Mouse (Mus musculus) urinary bladder, postnatal 36 days (tissue): Measurements from ENCODE around the gene Mtfr2.

Experiments used
- DNase-seq, 2 experiments: peaks; one replicate each; pipeline ENCODE4 v3.0.0; 2022; ENCODE audit warnings: low spot score in 2 of 2, mixed read lengths in 1 of 2

Gene Mtfr2

DNA sequence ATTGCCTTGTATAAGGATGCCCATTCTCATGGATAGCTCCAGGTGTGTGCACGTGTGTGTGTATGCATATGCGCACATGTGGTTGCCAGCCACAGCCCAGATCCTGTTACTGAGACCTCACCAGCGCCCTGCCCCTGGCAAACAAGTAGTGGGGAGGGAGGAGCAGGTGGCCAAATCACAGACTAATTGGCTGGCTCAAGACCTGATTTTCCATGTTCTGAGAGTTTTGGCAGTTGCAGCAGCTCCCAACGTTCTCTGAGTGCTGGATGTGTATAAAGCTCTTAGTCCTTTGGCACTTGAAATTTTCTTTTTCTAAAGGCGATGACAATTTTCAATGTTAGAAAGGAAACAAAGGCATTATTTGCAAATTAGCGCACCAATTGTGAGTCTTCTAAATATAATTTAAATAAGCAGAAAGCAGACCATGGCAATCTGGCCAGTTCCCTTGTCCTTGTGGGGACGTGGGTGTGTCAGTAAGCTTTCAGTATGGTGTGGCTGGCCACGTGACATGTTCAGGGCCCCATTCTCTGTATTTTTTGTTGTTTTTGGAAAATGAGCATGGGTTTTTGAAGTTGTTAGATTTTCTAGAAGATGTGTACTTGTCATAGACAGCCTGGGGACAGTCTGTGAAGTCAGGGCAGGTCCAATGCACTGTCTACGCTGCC, 31.6 kb downstream of the Mtfr2 start:
- DNase-seq = no peak

DNA sequence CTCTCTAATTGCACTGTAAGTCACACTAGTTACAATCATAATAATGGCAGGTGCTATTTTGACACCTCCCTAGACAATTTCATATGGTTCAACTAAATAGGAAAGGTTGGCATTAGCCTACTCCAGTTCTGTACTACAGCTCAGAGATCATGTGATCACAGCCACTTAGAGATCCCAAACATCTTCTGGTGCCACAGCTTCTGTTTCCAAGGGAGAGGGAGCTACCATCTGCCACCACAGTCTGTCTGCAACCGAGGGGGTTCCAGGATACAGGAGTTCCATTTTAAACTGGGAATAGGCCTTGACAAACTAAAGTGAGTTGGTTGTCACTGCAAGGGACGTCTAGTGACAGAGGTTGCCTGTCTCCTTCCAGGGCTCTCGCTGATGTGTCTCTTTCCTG, 33.2 kb downstream of the Mtfr2 start:
- DNase-seq = no peak

DNA sequence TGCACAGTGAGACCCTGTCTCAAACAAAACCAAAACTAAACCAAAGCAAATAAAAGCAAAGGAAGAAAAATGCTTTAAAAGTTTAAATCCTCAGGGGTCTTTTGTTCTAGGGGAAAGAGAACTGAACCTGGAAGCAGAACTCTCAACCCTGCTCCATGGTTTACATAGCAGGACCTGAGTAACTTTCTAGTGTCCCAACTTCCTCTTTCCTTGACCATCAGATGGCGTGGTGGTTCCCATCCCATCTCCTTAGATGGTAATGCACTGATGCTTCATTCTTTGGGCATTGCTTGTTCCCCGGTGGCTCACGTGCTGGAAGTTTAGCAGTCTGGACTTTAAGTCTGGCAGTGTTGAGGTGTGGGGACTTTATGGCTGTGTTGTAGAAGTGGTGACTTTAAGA, 33.8 kb downstream of the Mtfr2 start:
- DNase-seq = no peak

DNA sequence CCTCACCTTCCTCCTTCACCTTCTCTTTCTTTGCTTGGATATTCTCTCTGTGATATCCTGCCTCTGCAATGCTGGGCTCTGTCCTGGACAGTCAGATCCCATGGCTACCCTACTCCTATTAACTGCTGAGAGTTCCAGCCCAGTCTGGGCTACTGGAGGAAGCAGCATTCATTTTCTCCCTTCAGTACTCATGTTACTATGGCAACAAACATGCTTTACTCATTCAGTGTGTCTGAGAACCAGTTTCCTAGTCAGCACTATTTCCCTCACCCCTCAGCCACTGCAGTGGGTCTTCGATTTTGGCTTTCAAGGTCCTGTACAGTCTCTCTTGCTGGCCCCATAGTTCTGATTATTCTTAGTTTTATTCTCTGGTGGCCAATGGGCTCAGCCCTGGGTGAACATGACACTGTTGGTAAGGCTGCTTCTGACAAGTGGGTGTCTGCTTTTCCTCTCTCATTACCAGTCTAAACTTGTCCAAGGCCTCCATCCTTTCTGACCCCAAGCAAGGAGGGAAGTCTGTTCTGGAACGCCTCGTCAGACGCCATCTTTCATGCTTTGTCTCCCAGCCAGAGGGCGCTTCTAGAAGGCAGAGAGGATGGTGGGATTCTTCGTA, 35.3 kb downstream of the Mtfr2 start:
- no peak for DNase-seq

DNA sequence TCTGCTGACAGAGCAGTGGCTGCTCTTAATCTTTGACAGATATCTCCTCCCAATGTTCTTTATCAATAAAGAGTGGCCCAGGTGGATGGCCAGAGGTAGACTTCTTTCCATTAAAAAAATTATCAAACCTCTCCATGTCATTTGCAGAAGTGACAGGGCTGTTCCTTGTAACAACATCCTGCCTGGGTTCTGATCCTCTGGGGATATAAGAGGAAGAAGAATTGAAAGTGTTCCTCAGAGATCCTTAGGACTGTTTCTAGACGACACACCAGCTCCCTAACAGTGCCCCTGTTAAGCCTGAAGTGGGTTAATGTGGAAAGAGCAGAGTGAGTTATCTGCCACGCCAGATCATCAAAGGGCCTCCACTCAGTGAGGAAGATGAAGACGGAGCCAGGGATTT, 43.0 kb downstream of the Mtfr2 start:
- no peak for DNase-seq

DNA sequence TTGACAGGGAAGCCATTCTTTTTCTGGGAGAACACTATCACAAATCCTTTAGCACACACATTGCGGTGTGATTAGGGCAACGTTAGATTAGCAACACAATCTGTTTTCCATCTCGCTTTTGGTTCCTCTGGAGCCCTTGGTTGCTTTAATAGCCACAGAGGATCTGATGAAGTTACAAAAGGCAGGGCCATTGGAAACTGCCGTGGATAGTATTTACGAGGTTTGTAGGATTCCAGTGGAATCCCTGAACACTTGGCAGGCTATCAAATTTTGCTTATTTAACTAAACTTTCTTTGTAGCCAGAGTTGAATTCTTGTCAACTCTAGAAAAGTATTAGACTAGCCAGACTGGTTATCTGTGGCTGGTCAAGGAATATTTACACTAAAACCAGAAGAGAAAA, 47.2 kb downstream of the Mtfr2 start:
- no peak for DNase-seq

DNA sequence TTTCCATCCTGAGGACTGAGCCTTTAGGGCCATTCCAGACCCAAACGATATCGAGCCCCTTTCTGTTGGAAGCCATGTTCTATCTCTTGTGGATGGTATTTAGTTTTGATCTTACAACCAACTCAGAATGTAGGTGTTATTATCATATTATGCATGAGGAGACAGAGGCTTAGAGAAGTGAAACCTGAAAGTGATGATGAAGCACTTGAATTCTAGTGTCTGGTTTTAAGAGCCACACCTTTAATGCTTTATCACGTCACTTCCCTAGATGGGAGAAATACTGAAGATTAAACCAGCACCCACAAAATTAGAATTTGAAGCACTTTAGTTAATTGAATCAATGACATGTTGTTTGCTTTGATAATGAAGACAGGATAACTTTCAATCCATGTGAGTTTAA, 48.2 kb downstream of the Mtfr2 start:
- DNase-seq = no peak

DNA sequence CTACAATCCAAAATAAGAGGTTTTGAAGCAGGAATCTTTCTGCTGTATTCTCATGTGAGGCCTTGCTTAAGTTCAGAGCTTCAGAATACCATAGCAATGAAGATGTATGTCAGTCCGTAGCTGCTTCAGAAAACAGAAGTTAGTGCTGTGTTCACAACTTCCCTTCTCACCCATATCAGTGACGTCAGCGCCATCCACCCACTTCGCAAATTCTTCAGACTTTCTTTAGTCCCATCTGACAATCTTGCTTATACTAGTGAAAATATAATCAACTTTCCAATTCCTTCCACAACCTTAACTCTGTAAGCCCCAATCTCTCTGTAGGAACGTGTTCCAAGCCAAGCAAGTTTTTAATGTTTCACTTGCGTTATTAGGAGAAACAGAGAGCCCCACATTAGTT, 50.7 kb downstream of the Mtfr2 start:
- no peak for DNase-seq

DNA sequence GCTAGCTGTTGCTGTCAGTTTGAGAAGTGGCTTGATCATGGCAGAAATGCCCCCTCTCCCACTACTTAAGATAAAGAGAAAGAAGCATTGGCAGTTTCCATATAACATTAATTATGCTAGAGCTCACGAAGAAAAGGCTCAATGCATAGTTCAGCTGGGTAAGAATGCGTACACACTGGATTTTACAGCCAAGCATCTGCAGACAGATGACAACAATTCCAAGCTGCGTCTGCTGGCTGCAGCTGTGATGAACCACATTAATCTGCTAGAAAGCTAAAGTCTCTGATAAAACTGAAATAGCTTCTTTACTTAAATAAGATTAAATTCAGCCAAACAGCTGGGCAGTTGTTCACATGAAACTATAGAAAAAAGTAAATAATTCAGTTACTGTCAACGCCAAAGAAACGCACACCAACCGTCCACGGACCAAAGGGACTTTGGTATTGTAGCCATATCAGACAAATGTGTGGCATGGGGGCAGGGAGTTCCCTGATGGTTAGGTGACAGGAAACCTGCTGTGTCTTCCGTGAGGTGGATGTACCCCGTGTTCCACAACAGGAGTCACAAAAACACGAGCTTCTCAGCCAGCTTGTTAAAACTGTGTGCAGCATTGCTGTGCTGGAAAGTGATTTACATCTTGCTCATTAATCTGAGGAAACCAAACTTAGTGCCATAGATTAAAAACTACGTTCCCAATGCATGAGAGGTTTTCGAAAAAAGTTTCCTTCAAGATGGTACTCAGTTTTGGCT, 51.2 kb downstream of the Mtfr2 start:
- DNase-seq = no peak

DNA sequence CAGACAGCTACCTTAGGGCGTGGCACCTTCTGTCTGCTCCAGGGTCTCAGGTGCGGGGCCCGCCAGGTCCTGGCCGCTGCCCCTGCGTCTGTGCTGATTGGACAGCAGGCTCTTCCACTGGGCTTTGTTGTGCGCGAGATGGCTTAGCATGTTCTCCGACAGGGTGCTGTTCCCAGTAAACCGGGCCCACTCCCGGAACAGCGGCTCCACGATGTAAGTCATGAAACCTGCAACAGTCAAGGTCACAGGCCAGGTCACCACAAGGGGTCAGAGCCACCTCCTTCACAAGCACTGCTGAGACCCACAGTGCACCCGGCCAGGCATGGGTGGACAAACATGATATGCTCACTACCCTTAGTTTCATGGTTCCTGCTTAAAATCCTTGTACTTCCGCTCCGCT, 52.8 kb downstream of the Mtfr2 start:
- no peak for DNase-seq

DNA sequence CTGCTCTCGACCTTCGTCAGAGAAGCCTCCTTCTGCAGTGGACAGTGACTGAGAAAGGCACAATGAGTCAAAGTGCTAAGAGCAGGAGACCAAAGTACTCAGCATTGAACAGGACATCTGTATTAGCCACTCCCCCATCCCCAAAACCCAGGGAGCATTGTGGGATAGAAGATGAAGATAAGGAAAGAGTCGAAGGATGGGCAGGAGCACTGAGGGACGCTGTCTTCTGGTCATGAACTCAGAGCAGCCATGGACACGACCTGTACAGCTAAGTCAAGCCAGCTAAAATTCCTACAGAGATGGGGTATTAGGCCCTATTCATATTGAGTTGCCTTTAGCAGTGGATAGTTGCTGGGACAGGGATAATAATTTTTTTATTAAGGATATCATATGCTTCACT, 55.4 kb downstream of the Mtfr2 start:
- no peak for DNase-seq

DNA sequence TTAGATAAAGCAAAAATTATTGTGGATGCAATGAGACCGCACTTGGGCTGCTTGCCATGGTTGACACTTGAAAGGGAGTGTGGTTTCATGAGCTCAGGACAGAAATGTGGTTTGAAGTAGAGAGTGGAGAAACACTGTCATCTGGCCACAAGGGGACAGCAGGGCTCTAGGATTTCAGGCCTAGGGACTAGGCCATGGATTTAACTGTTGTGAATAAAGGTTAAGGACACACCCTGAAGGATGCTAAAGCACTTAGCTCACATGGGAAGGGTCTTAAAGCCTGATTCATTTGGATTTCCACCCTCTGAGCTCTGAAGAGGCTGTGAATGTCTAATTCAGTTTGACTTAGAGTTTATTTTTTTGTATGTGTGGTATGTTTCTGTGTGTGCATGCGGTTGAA, 57.9 kb downstream of the Mtfr2 start:
- DNase-seq = peak; percentile 20 to 37

DNA sequence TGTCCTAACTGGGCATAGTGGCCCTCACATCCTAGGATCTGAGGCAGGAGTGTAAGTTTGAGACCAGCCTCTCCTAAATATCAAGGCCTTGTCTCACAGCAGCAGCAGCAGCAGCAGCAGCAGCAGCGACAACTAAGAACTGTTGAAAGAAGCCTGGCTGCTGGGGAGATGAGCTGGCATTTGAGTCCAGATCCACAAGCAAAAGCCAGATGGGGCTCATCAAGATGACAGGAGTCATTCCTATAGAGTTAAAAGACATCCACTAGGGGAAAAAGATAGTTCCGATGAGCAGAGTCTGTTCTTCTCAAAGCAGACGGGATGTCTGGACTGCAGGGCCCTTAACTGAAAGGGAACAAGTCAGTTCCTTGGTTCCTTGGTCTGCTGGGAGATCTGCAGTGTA, 60.8 kb downstream of the Mtfr2 start:
- DNase-seq = no peak

DNA sequence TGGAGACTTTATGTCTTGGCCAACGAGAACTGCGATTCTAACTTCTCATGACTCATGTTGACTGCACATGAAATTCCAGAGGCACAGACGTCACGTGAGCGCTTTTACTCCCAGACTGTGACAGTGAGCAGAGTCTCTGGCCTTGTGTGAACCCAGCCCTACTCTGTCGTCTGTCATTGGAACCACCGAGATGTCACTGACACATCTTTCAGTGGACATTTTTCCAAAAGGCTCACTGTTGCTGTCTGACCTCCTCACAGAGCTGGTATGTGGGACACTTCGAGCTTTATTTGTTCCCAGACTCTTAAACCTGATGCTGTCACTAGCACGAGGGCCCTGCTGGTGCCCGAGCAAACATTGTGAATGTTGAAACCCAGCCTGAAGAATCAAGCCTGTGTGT, 61.6 kb downstream of the Mtfr2 start:
- DNase-seq = no peak
